Mouse (Mus musculus) gastrocnemius, postnatal 25 days (tissue): ENCODE results near the gene Ngdn. TPM values are rescaled to one million over a fixed set of nuclear protein-coding genes. Genes with fewer than 3 reads are reported as not detected.
"Not testable (repeated sequence)": the region's sequence is repeated elsewhere in the genome, so short reads cannot be mapped to it uniquely, and the experiment has no call there.

ENCODE experiments used
- DNase-seq: peaks from one replicate; pipeline ENCODE4 v3.0.0; 2022
- long read RNA-seq, 2 experiments: library from polyadenylated mRNA; stranded (forward); transcript quantifications; one replicate each; pipeline ENCODE4 v2.0.0; 2021
- total RNA-seq, 2 experiments: library from RNA; stranded (reverse); gene quantifications; 1 replicate in 1 of 2; 2 replicates in 1 of 2; pipeline ENCODE4 v1.2.3; 2021

Ngdn gene
- 10 to 100 TPM; 15.7 to 17.0 TPM for total RNA-seq
- long read RNA-seq, experiment 1, transcript Ngdn-201 (11 exons, 1,200 nt) = major isoform, 39 of 55 reads
- long read RNA-seq, experiment 1, partial matches to known transcripts = 13 of 55 reads
- long read RNA-seq, experiment 1, other reads (novel, unspliced or antisense) = 3 of 55 reads
- long read RNA-seq, experiment 2, transcript Ngdn-201 (11 exons, 1,200 nt) = major isoform, 39 of 46 reads
- long read RNA-seq, experiment 2, partial matches to known transcripts = 4 of 46 reads
- long read RNA-seq, experiment 2, other reads (novel, unspliced or antisense) = 3 of 46 reads

DNA sequence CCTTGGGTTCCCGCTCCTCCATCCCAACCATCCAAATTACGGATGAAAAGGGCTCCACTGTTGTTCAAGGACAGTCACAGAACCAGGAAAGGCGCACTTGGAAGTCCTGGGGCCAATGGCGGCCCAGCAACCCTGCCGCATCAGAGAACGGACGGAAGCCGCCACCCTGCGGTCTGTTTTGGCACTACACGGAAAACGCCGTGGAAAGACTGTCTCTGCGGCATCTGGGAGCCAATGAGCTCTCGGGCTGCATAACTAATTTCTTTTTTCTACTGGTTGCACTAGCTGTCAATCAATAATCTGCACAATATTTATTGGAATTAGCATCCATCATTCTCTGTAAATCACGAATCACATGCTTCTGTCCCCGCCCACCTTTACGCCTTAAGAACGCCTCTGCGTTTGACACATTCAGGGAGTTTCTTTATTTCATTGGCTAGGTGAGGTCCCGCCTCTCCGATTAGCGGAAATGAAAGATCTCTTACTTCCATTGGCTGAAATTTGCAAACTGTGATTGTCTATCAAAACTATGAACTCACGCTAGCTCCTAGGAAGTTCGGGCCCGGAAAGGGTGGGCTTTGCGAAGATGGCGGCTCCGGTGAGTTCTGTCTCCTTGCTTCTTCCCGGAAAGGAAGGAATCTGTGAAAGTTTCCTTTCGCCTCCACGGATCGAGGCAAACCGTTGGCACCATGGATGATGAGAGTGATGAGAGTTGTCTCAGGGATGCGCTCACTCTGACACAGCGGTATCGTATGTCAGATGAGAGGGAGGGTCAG, at the start of gene Ngdn:
Ngdn (plus strand) TSS at position 464 of the 776 bp plus-strand sequence.
- DNase-seq = peak; percentile 97

DNA sequence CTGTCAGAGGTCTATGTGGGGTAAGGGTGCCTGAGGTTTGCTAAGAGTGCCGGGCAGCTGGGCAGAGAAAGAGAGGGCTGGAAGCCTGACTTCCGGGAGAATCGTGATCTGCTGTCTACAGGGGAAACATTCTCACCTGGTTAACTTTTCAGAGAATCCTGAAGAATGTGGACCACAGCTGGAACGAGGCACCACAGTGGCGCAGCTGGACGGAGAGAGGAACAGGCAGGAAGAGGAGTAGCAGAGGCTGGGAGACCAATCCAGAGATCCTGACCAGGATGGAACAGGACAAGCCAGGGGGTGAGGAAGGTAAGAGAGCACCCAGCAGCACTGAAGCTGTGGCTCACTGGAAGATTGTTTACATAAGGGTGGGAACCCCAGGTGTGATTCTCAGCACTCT, 49.6 kb upstream of the Ngdn start:
- no peak for DNase-seq

DNA sequence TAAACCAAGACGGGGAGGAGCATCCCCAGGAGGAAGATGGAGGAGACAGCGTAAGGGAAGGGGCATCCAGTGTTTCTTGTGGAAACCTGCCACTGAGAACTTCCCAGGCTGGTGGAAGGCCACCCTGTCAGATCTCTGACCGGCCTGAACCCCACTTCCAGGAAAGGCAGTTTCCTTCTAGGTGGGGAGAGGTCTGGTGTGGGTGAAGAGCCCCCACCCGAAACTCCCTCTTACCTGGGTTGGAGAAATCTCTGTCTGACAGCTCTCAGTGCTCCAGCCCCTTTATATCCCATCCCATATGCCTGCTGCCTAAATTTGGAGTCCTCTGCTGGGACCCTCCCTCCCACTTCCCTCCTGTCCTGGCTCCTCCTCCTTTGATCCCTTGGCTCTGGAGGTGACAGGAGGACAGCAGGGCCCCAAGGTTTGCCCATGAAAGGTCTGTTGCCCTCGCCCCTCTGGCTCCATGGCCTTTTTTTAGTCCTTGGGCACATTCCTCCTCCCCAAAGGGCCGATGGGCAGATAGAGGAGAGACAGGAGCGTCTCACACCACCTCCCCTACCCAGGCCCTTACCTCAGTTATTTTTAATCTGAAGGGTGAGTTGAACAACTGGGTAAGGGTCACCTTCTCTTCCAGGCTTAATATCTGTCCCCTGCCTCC, 48.8 kb upstream of the Ngdn start, which contains the start of gene Myh6:
Myh6 (minus strand) TSS at position 608 of the 658 bp plus-strand sequence.
- no peak for DNase-seq

DNA sequence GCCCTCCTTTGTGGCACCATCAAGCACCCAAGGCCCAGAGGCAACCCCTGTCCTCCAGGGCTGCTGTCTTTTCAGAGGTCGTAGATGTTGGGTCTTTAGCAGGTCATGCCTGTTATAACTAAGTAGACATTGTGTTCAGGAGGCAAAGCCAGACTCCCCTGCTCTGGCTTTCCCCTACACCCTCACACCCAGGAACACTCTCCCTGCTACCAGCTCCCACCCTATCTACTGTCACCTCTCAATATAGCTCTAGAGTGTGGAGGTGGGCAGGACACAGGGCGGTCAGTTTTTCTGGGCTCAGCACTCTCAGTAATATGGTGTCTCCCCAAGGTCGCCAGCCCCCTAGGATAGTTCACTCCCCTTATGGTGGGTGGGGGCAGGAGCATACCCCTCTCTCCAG, 47.4 kb upstream of the Ngdn start:
- no peak for DNase-seq

DNA sequence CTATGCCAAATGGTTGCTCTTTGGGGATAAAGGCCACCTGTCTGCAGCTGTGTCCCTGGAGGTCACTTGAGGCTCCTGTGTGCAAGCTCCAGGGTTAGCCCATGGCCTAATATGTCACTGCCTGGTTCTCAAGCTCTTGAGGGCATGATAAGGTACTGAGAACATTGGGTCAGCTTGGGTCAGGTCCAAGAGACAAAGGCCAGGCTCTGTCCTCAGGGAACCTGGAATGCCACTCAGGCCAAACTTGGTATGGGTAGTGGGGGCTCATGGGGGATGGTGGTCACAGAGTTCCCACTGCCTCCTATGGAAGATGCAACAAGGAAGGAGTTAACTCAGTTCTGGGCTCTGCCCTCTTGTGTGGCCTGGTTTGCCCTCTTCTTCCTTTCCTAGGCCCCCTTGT, 46.9 kb upstream of the Ngdn start:
- DNase-seq = no peak

DNA sequence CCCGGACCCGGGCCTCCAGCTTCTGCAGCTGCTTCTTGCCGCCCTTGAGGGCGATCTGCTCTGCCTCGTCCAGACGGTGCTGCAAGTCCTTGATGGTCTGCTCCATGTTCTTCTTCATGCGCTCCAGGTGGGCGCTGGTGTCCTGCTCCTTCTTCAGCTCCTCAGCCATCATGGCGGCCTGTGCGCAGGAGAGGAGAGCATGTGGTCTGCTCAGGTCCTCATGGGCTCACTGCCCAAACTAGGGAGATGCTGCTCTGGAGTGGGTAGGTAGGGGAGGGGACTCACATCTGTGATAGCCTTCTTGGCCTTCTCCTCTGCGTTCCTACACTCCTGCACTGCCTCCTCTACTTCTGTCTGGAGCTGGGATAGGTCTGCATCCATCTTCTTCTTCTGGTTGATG, 42.5 kb upstream of the Ngdn start:
- DNase-seq = not testable (repeated sequence)

DNA sequence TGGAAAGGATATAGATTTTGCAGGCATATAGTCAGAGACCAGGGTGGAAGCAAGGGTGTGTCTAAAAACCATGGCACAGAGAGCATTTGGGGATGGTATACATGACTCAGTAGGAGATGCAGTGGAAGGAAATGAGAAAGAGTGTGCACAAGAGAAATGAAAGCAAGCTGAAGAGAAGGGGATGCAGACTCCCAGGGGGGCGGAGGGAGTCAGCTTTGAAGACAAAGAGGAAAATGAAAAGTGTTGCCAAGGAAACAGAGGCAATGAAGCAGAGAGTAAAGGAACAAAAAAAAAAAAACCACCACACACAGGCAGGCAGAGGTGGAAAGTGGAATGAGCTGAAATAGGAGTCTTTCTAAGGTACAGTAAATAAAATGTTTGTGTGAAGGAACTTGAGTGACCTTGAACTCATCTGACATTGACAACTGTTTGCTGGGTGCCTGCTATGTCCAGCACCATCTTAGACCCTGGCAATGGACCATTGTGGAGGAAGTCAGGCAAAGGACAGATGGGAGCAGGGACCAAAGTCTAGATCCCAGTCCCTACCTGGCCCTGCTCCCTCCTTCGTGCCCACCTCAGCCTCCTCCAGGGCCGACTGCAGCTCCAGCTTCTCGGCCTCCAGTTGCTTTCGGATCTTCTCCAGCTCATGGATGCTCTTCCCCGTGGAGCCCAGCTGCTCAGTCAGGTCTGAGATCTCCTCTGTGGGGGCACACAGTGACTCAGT, 41.0 kb upstream of the Ngdn start:
- DNase-seq = no peak

DNA sequence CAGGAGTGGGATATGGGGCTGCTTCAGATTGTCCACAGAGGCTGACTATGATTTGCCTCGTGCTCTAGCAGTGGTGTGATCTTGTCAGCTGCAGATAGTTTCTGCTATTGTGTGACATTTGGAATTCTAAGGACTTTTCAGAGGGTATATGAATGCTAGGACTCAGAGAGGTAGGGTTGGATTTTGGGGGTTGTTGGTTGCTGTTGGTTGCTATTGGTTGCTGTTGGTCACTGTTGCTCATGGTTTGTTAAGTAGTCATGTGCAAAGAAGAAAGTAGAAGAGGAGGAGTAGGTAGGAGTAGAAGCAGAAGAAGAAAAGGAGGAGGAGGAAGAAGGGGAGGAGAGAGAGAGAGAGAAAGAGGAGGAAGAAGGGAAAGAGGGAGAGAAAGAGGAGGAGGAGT, 38.6 kb upstream of the Ngdn start, which contains the start of gene Gm17428:
Gm17428 (plus strand) TSS at position 301 of the 400 bp plus-strand sequence.
- no peak for DNase-seq

DNA sequence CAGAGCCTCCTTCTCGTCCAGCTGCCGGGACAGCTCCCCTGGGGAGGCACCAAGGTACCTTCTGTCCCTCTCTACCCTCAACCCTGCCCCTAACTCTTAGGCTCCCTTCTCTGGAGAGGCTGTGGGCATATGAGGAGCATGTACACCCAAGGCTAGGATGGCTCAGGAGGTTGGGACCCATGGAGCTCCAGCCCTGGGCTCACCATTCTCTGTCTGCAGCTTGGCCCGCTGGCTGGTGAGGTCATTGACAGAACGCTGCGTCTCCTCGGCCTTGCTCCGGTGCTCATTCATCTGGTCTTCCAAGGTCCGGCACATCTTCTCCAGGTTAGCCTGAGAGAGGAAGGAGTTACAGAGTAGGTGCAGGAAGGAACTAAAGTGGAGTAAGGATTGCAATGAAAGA, 36.6 kb upstream of the Ngdn start:
- DNase-seq = no peak

DNA sequence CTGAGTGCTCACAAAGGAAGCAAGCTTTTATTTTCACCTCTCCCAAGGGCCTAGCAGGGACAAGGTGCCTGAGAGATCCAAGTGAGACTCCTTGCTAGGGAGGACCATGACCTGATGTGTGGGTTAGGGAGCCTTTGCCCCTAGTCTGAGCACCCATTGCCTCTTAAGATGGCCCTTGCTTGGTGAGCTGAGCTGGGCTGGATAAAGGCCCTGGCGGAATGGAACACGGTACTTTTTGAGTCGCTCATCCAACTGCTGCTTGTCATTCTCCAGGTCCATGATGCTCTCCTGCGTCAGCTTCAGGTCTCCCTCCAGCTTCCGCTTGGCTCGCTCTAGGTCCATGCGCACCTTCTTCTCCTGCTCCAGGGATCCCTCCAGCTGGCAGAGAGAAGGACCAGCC, 33.3 kb upstream of the Ngdn start:
- no peak for DNase-seq

DNA sequence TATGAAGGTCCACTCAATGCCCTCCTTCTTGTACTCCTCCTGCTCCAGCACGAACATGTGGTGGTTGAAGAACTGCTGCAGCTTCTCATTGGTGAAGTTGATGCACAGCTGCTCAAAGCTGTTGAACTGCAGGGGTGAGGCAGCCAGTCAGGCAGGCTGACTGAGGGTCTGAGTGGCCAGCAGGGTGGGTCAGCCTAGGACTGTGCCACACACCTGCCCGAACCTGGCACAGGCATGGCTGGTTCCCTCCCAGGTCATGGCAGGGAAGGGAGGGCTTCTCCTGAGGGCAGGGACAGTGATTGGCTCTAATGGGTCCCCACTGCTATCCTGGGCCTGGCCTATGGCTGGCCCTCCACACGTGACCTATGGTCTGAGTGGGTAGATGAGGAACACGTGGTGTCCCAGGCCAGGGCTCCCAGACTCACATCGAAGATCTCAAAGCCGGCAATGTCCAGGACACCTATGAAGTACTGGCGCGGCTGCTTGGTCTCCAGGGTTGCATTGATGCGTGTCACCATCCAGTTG, 26.8 kb upstream of the Ngdn start:
- DNase-seq = not testable (repeated sequence)

DNA sequence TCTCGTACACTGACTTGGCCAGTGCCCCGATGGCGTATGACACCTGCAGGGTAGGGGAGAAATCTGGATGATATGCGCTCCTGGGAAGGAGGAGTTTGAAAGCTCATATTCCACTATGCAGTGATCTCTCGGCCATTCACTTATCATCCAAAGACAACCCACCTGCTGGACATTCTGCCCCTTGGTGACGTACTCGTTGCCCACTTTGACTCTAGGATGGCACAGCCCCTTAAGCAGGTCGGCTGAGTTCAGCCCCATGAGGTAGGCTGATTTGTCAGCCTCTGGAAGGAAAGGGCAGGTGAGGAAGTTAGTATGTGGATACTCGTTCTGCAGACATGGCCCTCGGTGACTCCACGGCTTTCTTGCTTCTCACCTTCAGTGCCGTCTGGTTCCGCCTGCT, 26.4 kb upstream of the Ngdn start:
- no peak for DNase-seq

DNA sequence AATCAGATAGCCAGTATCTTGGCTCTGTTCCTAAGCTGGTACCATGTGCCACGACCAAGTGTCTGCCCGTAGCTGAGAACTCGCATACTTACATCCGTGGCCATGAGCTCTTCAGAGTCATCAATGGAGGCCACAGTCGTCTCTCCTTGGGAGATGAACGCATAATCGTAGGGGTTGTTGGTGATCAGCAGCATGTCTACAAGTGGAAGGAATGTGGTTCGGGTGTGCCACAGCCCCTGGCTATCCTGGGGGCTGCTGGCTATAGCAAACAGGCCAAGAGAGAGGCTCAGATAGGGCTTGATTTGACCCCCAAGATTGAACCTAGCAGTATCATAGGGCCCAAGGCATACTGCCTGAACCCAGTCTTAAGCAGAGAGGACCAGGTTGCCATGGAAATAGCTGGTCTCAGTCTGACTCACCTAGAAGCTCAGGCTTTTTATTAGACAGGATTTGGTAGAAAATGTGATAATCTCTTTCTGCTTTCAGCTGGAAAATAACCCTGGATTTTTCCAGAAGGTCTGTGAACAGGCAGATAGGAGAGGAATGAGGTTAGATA, 25.3 kb upstream of the Ngdn start:
- DNase-seq = no peak

DNA sequence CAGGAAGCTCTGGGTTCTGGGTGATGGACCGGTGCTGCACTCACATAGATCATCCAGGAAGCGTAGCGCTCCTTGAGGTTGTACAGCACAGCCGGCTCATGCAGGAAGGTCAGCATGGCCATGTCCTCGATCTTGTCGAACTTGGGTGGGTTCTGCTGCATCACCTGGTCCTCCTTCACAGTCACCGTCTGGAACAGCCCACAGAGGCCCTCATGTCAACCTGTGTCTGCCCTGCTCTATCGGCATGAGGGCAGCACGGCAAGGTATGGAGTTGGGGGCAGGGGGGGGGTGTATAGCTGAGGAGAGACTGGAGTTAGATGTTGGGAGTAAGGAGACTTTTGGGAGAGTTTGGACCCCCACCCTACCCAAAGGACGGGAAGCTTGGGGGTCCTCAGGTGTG, 23.1 kb upstream of the Ngdn start:
- DNase-seq = no peak

DNA sequence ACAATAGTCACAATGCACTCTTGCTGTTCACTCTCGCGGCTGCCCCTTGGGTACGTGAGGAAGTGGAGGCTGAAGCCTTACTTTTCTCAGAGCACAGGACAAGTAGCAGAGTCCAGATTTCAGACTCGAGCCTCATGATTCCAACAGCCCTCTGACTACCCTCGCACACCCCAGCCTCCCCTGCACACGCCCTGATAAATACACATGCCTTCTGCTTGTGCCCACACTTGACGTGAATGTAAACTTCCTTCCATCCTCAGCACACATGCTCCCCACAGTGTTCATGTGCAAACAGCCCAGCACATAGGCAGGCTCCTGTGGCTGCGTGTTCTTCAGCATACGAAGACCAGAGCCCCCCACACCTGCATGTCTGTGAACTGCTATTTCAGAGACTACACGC, 21.6 kb upstream of the Ngdn start:
- no peak for DNase-seq

DNA sequence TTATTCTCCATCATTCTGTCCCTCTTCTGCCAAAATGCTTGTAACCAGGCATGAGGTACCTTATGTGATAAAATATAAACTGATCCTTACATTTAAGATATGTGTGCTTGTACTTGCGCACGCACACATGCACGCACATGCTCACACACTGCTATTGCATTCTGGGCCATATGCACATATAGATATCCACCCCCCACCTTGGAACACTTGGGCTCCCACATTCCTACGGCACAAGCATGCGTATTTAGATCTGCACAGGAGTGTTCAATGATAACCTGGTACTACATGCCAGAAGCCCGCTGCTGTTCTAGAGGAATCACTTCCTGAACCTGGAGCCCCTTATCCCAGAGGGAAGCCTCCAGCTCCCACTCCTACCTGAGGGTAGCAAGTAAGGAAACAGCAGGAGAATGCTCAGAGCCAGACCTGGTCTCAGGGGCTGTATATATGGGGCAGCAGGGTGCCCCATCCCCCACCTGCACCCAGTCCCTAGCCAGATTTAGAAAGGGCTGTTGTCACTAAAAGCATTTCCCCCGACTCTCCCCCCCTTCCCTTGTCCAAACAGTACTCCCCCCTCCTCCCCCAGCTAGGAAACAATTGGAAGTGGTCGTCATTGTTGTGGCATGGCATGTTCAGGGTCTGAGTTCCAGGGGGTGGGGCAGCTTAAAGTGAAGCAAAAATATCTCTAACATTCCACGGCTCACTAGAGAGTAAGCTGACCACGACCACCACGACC, 21.0 kb upstream of the Ngdn start, which contains the start of gene Myh7:
Myh7 (minus strand) TSS at position 491 of the 733 bp plus-strand sequence.
- DNase-seq = no peak

DNA sequence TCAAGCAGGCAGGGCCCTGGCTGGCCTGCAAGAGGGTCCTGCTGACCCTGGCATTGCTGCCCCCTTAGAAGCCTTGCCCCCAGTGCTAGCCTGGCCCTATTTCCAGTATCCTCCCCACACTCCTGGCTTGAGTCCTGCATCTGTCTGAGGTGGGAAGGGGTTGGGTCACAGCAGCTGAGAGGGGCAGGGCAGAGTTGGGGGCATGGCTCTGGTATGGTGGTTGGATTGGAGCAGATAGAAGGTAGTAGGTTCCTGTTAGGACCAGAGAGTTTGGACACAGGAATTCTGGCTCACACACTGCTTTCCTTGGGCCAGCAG, 20.4 kb upstream of the Ngdn start:
- no peak for DNase-seq

DNA sequence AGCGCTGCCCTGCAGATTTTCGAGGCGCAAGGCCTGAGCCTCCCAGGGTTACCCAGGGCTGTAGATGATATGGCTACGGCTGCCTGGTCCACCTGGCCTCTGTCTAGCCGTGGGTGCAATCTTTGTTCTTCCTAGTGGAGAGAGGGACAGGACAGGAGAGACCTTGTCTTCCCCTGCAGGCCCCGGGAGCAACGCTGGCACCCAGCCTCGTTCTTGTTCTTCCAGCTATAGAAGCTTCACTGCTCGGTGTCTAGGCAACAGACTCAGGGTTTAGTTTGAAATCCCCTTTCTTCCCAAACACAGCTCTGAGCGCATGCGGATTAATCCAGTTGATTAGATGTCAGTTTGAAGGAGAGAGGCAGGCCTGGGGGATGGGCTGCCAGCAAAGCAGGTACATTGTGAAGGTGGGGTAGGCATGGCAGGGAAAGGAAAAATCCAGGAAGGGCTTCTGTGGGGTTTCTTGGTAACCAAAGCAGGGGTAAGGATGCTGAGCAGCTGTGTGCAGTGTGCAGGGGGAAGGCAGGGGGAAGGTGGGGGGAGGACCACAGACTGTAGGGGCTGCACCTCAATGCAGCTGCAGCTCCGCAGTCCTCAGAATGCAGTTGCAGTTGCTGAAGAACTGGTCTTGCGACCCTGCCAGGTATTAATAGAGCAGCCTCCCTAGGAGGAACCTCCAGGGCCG, 19.7 kb upstream of the Ngdn start:
- no peak for DNase-seq

DNA sequence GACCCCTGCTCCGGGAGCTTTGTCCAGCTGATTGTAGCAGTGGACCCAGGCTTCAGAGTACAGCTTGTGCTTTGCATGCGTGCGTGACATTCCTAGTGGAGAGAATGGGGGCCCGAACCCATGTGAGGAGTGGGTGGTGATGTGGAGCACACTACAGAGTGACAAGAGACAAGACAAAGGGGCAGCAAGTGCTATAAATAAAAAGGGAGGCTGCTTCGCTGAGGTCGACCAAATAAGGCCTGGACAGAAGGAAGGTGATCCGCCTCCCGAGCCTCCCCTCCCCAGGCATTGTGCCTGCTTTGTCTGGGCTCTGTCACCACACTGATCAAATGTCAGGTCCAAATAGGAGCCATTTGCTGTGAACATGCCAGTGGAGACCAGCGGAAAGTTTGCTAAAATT, 18.5 kb upstream of the Ngdn start:
- DNase-seq = no peak

DNA sequence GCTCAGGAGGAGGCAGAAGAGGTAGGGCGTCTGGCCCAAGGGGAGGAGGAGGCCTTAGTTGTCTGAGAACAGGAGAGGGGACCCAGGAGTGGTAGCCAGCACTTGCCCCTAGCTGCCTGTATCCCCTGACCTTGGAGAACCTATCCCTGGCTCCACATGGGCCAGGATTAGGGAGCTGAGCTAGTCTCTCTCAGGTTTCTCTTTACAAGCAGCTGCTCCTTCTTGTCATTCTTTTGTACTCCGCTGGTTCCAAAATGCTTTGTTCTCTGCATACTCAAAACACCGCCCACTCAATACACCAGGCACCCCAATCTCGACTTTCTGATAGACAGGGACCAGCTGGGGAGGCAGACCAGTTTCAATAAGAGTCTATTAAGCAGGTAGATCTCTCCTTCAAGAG, 18.0 kb upstream of the Ngdn start:
- no peak for DNase-seq

DNA sequence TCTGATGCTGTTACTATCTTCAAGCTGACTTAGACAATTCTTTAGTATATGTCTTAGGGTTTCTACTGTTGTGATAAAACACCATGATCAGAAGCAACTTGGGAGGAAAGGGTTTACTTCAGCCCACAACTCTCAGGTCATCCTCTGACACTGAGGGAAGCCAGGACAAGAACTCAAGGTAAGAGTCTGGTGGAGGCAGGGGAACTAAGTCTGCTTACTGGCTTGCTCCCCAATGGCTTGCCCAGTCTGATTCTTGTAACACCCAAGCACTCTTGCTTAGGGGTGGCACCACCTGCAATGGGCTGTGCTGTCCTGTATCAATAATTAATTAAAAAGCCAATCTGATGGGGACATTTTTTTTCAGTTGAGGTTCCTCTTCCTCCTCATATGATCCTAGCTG, 16.6 kb upstream of the Ngdn start:
- DNase-seq = no peak
